Mouse (Mus musculus) limb, embryonic 13.5 days (tissue): ENCODE measurements around the gene Sema5a. TPM values are rescaled to one million over a fixed set of nuclear protein-coding genes. Genes with fewer than 3 reads are reported as not detected.

Experiments
- ATAC-seq: fragments of 200-750 bp; cut with Nextera tagmentation; 2 replicates; pipeline ENCODE4 v1.8.0; 2017; ENCODE audit warnings: low read depth, moderate number of reproducible peaks, moderate TSS enrichment; ENCODE audit not compliant: low FRiP score
- H3K27ac ChIP-seq: fragments of 300-500 bp; sonication (generic); 2 replicates; pipeline ENCODE4 v1.5.1; 2015; ENCODE audit warnings: inconsistent platforms, mild to moderate bottlenecking, moderate library complexity
- H3K27me3 ChIP-seq: fragments of 300-500 bp; sonication (generic); 2 replicates; pipeline ENCODE4 v1.6.1; 2015; ENCODE audit warnings: mild to moderate bottlenecking, inconsistent platforms
- H3K36me3 ChIP-seq: fragments of 300-500 bp; sonication (generic); 2 replicates; pipeline ENCODE4 v1.6.1; 2015; ENCODE audit warnings: inconsistent platforms, mild to moderate bottlenecking, moderate library complexity
- H3K4me1 ChIP-seq: fragments of 300-500 bp; sonication (generic); 2 replicates; pipeline ENCODE4 v1.6.1; 2015; ENCODE audit warnings: inconsistent platforms
- H3K4me2 ChIP-seq: fragments of 300-500 bp; sonication (generic); replicated peaks from 2 replicates; pipeline ENCODE4 v1.6.1; 2015; ENCODE audit warnings: inconsistent platforms, mild to moderate bottlenecking, moderate library complexity
- H3K4me3 ChIP-seq: fragments of 300-500 bp; sonication (generic); 2 replicates; pipeline ENCODE4 v1.5.1; 2015; ENCODE audit warnings: moderate library complexity, mild to moderate bottlenecking, inconsistent platforms
- H3K9ac ChIP-seq: fragments of 300-500 bp; sonication (generic); 2 replicates; pipeline ENCODE4 v1.6.1; 2015; ENCODE audit warnings: mild to moderate bottlenecking, inconsistent platforms
- H3K9me3 ChIP-seq: fragments of 300-500 bp; sonication (generic); 2 replicates; pipeline ENCODE4 v1.6.1; 2016; ENCODE audit warnings: inconsistent platforms
- WGBS: fragments of 180-500 bp; shearing (Covaris S2); methylation state at CpG from one replicate; pipeline ENCODE4 v1.1.7; 2015; 5-methylcytosine and 5-hydroxymethylcytosine counted together
- polyA plus RNA-seq: library from polyadenylated mRNA; unstranded; fragments of >200 nt; fragmentation: Nextera tagmentation; extraction: Ambion mirVana; gene quantifications from 2 replicates; pipeline ENCODE4 v1.2.1, GENCODE M21; 2015

Gene Sema5a
- polyA plus RNA-seq, 1 experiment from 2014 or later: 42.2 TPM

DNA sequence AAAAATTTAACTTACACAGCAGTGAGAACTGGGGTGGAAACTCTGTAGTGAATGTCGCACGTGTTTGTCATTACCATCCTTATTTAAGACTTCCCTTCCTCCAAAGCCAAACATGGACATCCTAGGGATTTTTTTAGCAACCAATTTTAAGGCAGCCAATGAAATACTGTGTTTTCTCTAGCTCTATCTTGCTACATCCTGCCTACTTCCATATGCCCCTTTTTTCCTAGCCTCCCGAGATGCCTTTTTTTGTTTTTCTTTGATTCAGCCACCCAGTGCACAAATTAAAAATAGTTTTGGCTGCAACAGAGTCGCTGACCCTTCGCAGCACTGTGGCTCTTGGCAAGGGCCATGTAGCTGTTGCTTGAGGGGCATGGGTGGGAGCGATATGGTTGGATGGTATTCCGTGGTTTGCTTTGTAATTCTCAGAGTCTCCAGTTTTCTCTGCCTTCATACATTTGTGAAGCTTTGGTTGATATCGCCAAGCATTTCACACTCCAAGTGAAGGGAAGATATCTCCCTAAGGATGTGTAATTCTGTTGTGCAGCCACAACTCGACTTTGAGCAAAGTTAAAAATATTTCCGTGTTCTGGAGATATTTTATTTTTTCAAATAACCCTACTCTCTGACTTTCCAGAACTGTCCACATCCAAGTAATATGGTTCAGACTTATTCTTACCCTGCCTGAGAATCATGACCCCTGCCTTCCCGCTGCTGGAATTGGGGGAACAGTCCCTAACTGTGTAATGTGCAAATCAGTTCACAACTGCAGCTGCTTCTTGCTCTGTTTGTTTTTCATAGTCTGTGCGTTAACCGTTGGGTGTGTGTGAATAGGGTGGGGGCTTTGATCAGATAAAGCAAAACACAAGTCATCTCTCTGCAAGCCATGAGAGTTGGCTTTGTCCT is 188.6 kb downstream of the Sema5a start:
- Histone ChIP-seq H3K4me2 (peak overlapping the region; percentile 46), H3K9me3 (no peaks in the 10 kb centered on the region), H3K36me3 (no peaks in the 10 kb centered on the region), H3K27me3 (no peaks in the 10 kb centered on the region), H3K4me1 (peaks cover 31% of the 10 kb centered on the region), H3K4me3 (no peak overlapping the region), H3K27ac (peak overlapping the region; percentile 62), H3K9ac (no peak overlapping the region)
- peak; percentile 89 for ATAC-seq
- WGBS: 34% methylated on average over 13 of the region's 13 CpGs

GRCm38 (mm10) chr15:32433833-32434155 is 189.2 kb downstream of the Sema5a start:
- peak overlapping the region; percentile 55; the same call in 1 of the 2 replicates for H3K27ac ChIP-seq
- no peak overlapping the region for H3K4me3 ChIP-seq
- H3K36me3 ChIP-seq: no peaks in the 10 kb centered on the region
- peaks cover 31% of the 10 kb centered on the region for H3K4me1 ChIP-seq
- ATAC-seq: no peak
- H3K9ac ChIP-seq: no peak overlapping the region
- peak overlapping the region; percentile 46; the same call in 1 of the 2 replicates for H3K4me2 ChIP-seq
- no peaks in the 10 kb centered on the region for H3K27me3 ChIP-seq
- H3K9me3 ChIP-seq: no peaks in the 10 kb centered on the region

GRCm38 (mm10) chr15:32434274-32434673 is 189.7 kb downstream of the Sema5a start:
- no peak for ATAC-seq
- Histone ChIP-seq H3K9ac (no peak overlapping the region), H3K27ac (no peak overlapping the region), H3K4me1 (peaks cover 31% of the 10 kb centered on the region), H3K36me3 (no peaks in the 10 kb centered on the region), H3K9me3 (no peaks in the 10 kb centered on the region), H3K4me2 (no peak overlapping the region), H3K27me3 (no peaks in the 10 kb centered on the region), H3K4me3 (no peak overlapping the region)

DNA sequence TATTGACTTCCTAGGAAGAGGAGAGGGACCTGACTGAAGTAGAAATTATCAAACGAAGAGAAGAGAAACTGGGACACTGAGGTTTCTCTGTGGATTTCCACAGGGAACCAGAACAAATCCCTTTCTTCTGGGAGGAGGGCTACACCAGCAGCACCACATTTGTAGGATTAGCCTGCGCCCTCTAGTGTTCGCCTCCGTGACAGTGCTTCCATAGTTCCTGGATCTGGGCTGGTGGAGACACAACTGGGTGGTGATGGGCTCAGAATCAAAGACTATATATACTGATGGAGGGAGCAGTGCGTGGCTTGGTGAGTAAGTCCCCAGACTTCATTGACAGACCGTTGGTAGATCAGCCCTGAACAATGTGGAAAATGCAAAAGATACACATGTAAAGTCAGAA is 193.0 kb downstream of the Sema5a start:
- Histone ChIP-seq H3K9ac (no peak overlapping the region), H3K27me3 (no peaks in the 10 kb centered on the region), H3K4me3 (no peak overlapping the region), H3K27ac (no peak overlapping the region), H3K36me3 (no peaks in the 10 kb centered on the region), H3K9me3 (no peaks in the 10 kb centered on the region), H3K4me1 (peaks cover 20% of the 10 kb centered on the region), H3K4me2 (no peak overlapping the region)
- no peak for ATAC-seq
- 21% methylated on average over 6 of the region's 6 CpGs for WGBS

- Histone ChIP-seq H3K36me3 (no peaks in the 10 kb centered on the region), H3K4me3 (no peak overlapping the region), H3K4me1 (peaks cover 26% of the 10 kb centered on the region), H3K9ac (no peak overlapping the region), H3K27me3 (no peaks in the 10 kb centered on the region), H3K27ac (no peak overlapping the region), H3K4me2 (no peak overlapping the region), H3K9me3 (no peaks in the 10 kb centered on the region)
- 77% methylated on average over 4 of the region's 4 CpGs for WGBS
- no peak for ATAC-seq
These were observed 198.1 kb downstream of the Sema5a start for GRCm38 (mm10) chr15:32442745-32443144.

DNA sequence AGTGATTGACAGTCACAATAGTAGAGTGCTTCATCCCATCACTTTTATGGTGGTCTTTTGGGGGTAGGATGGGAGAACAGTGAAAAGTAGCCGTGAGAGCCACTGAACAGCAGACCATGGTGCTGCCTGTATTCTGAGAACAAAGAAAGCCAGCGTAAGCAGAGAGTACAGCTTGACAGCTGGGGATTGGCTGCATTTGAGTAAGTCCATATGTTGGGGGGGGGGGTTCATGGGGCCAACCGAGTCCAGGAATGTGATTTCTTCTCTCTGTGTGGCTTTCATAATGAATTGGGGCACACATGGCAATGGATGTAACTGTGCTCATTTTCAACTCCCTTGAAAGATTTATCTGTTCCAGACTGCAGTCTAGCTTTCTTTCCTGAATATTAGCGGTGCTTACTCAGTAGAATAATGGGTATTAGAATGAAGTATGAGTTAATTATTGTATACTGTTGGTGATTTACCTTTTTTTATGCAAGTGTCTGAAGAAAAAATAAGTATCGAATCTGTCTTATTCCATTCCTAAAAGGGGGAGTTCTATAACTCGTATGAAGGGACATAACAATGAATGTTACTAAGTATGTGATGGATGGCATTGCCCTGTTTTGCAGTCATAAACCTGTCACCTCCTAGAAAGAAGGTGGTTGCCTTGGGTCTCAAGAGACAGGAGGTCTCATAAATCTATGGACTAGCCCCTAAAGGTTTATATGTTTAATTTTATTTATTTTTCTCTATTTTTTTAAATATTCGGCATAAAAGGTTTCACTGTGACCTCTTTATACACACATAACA is 203.1 kb downstream of the Sema5a start:
- Histone ChIP-seq H3K27me3 (no peaks in the 10 kb centered on the region), H3K27ac (peak overlapping the region; percentile 39; the same call in 1 of the 2 replicates), H3K4me3 (no peak overlapping the region), H3K9ac (no peak overlapping the region), H3K36me3 (no peaks in the 10 kb centered on the region), H3K4me1 (peaks cover 22% of the 10 kb centered on the region), H3K9me3 (no peaks in the 10 kb centered on the region), H3K4me2 (0 out of 2 replicates have a peak overlapping the region, but pooled peaks have one; percentile 9)
- ATAC-seq: peak; percentile 71
- 24% methylated on average over 7 of the region's 7 CpGs for WGBS

DNA sequence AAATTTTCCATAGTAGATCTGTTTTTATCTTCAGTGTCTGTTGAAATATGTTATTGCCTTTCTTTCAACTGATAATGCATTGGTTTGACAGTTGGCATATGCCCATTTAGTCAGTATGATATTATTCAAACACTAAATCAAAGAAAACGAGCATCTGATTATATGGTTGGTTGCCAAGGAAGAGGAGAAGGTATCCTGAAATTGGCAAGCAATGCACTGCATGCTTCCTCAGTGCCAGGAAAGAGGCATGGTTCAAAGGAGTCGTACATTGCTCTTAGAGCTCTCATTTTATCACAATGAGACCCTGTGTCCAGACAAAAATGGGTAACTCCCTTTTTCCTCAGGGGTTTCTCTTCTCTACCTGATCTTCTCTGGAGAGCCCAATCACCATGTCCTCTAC is 214.4 kb downstream of the Sema5a start:
- H3K9me3 ChIP-seq: no peaks in the 10 kb centered on the region
- no peak overlapping the region for H3K27ac ChIP-seq
- H3K36me3 ChIP-seq: no peaks in the 10 kb centered on the region
- no peaks in the 10 kb centered on the region for H3K27me3 ChIP-seq
- H3K4me3 ChIP-seq: no peak overlapping the region
- no peak overlapping the region for H3K4me2 ChIP-seq
- H3K9ac ChIP-seq: no peak overlapping the region
- ATAC-seq: no peak
- peaks cover 19% of the 10 kb centered on the region for H3K4me1 ChIP-seq
- 57% methylated on average over 2 of the region's 2 CpGs for WGBS

GRCm38 (mm10) chr15:32460238-32460637 is 215.6 kb downstream of the Sema5a start:
- ATAC-seq: peak; percentile 66; the same call in 1 of the 2 replicates
- H3K9me3 ChIP-seq: no peaks in the 10 kb centered on the region
- no peaks in the 10 kb centered on the region for H3K27me3 ChIP-seq
- peaks cover 19% of the 10 kb centered on the region for H3K4me1 ChIP-seq
- 42% methylated on average over 7 of the region's 7 CpGs for WGBS
- no peak overlapping the region for H3K27ac ChIP-seq
- H3K4me2 ChIP-seq: no peak overlapping the region
- H3K9ac ChIP-seq: no peak overlapping the region
- no peak overlapping the region for H3K4me3 ChIP-seq
- no peaks in the 10 kb centered on the region for H3K36me3 ChIP-seq

DNA sequence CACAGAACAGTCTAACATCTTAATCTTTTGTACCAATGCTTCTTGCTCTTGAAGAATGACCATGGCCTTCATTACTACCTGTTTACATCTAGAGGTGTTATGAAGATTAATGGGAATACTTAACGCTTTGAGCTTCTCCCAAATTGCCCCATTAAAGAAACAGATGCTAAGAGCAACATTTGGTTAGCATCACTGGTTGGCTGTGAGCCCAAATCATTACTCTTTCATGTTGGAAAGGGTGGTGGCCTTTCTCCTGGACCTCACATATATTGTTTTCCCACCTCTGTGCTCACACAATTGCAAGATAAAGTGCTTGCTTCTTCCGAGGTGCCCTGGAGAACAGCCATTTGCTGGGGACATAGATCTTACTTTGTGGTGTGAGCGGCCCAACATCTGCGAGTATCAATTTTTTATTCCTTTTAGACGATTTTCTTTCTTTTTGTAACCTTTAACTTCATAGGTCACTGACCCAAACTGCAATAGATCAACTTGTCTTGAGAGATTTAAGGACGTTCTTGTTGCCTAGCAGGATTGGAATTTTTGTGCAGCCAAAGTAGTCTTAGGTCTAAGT is 227.0 kb downstream of the Sema5a start:
- Histone ChIP-seq H3K4me3 (no peak overlapping the region), H3K4me1 (peaks cover 5% of the 10 kb centered on the region; the same call in 1 of the 2 replicates), H3K9ac (no peak overlapping the region), H3K4me2 (no peak overlapping the region), H3K36me3 (no peaks in the 10 kb centered on the region), H3K27me3 (no peaks in the 10 kb centered on the region), H3K27ac (no peak overlapping the region), H3K9me3 (no peaks in the 10 kb centered on the region)
- ATAC-seq: no peak
- 17% methylated on average over 6 of the region's 6 CpGs for WGBS

- H3K4me3 ChIP-seq: no peak overlapping the region
- no peaks in the 10 kb centered on the region for H3K36me3 ChIP-seq
- ATAC-seq: no peak
- H3K4me2 ChIP-seq: no peak overlapping the region
- H3K27ac ChIP-seq: no peak overlapping the region
- 0 out of 2 replicates have a peak, but pooled peaks cover 6% of the 10 kb centered on the region for H3K4me1 ChIP-seq
- H3K9ac ChIP-seq: no peak overlapping the region
- H3K27me3 ChIP-seq: no peaks in the 10 kb centered on the region
- no peaks in the 10 kb centered on the region for H3K9me3 ChIP-seq
These were observed 236.1 kb downstream of the Sema5a start for GRCm38 (mm10) chr15:32480747-32481146.

DNA sequence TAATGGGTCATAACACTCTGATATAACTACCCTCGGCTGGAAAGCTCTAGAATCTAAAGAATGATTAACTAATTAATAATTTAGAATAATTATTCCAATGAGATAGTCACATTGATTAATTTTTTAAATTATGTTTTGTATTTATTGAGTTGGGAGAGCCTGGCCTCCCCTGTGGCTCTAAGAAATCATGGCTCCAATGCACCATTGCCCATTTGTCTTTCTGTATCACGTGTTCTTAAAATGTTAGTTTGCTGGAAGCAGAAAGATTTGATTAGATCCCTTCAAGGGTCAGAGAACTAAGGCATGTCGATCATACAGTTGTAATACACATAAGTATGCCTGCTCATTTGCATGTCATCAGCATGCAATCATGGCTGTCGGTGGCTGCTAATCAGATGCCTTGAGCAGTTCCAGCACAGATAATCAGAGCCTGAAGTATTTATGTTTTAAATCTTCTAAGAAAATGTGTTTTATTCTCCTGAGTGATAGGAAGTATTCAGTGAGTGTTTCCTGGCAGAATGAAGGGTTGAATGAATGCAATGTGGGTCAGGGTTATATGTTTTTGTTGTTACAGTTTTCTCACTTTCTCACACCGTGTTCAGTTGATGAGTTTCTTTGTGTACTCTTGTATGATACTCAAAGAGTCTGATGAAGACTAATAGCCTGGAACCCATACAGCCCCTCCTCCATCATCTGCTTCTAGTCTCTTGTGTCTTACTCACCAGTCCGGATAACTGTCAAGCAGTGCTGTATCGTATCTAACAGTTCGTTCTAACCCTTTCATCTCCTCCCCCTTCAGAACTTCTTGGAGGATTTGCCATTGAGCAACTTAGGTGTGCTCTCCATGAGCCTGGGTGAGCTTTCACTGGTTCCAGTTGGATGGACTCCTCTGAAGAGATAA is 240.7 kb downstream of the Sema5a start:
- Histone ChIP-seq H3K36me3 (no peaks in the 10 kb centered on the region), H3K9ac (no peak overlapping the region), H3K4me3 (no peak overlapping the region), H3K9me3 (no peaks in the 10 kb centered on the region), H3K27me3 (no peaks in the 10 kb centered on the region), H3K4me1 (0 out of 2 replicates have a peak, but pooled peaks cover 6% of the 10 kb centered on the region), H3K27ac (no peak overlapping the region), H3K4me2 (no peak overlapping the region)
- WGBS: 88% methylated on average over 8 of the region's 8 CpGs
- ATAC-seq: no peak
